Mouse (Mus musculus) bone marrow macrophage, adult 2 months (primary cell): Measurements from ENCODE around the gene Samd4b.

ENCODE experiments used
- CTCF ChIP-seq: IDR thresholded peaks from 2 replicates; pipeline ENCODE4 v1.5.1; 2012; ENCODE audit warnings: low read depth, mild to moderate bottlenecking, low read length, moderate library complexity
- POLR2A ChIP-seq: IDR thresholded peaks from 2 replicates; pipeline ENCODE4 v1.6.1; 2012; ENCODE audit warnings: mild to moderate bottlenecking, low read depth, low read length, borderline replicate concordance

DNA sequence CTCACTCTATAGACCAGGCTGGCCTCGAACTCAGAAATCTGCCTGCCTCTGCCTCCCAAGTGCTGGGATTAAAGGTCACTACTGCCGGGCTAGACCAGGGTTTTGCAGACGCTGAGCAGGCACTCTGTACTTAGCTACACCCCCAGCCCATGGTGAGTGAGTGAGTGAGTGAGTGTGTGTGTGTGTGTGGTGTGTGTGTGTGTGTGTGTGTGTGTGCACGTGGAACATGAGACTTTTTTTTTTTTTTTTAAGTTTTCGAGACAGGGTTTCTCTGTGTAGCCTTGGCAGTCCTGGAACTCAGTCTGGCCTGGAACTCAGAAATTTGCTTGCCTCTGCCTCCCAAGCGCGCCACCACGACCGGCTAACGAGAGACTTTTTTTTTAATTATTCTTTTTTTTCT lies 223.3 kb downstream of the Samd4b start:
- no peak for TF ChIP-seq CTCF
- no peak for TF ChIP-seq POLR2A
